Mouse (Mus musculus): ENCODE results near the gene Mrps14. TPM values are rescaled to one million over a fixed set of nuclear protein-coding genes. Genes with fewer than 3 reads are reported as not detected.

The Mrps14 gene
- polyA plus RNA-seq, 1 experiment from 2014 or later: 258 TPM

Other genes starting within 250 kb of the Mrps14 start
- gene 4930523C07Rik, start 150.8 kb upstream of the Mrps14 start, polyA plus RNA-seq (2014; fragmentation: Nextera tagmentation; extraction: Ambion mirVana): 1.9 and 2.8 TPM in 2 replicates
- not detected in 2 replicates for gene Tnn, start 41.6 kb upstream of the Mrps14 start, polyA plus RNA-seq (2014; fragmentation: Nextera tagmentation; extraction: Ambion mirVana)
- 342 and 356 TPM in 2 replicates for gene Cacybp, start 17.7 kb downstream of the Mrps14 start, polyA plus RNA-seq (2014; fragmentation: Nextera tagmentation; extraction: Ambion mirVana)

Data from midbrain, embryonic 11.5 days (tissue).